Mouse (Mus musculus): ENCODE measurements around the gene Mlph.

Mlph gene

DNA sequence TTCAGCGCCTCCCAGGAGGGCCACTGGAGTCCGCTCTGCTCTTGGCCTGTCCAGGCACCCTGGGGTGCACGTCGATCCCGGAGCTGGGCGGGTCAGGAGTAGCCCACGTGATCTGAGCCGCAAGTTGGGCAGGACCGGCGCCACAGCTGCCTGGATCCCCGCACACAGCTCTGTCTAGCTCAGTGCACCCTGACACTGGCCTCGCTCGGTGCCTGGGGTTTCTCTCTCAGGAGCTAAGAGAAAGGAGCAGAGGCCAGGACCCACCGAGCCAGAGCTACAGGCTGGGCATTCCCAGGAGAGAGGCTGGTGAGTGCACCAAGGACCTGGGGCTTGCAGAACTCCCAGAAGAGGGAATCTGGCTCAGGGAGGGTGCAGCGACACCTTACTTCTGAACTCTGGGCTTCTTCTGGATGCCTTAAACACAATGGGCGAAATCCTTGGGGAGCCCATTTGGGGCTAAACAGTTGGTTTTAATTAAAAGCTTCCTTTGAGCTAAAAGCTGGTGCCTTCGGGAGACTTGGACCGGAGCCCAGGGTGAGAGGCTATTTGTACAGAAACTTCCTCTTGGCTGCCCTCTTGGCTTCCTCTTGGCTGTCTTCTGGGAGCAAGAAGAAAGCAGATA is at the start of gene Mlph:
Gene Mlph, plus strand, starts transcription at position 138 of the 622 bp plus-strand sequence.
- peak; percentile 77 to 87 for DNase-seq

DNA sequence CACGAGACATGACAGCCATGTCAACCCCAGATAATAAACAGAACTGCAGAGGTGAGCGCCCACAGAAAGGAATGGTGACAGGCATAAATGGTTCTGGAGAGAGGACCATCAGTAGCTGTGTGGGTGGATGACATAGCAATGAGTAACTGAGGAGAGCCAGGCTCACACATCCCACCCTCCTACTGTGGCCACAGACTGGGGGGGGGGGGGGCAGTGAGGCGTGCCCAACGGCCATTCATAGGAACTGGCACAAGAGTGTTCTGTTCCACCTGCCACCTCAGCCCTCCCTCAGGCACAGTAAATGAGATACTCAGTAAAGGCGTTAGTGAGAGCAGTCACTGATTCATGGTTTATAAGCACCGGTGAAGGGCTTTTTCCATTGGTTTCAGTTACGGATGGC is 48.2 kb upstream of the Mlph start:
- no peak for DNase-seq

GRCm38 (mm10) chr1:90870581-90870980 is 44.3 kb upstream of the Mlph start:
- DNase-seq, result no peak

DNA sequence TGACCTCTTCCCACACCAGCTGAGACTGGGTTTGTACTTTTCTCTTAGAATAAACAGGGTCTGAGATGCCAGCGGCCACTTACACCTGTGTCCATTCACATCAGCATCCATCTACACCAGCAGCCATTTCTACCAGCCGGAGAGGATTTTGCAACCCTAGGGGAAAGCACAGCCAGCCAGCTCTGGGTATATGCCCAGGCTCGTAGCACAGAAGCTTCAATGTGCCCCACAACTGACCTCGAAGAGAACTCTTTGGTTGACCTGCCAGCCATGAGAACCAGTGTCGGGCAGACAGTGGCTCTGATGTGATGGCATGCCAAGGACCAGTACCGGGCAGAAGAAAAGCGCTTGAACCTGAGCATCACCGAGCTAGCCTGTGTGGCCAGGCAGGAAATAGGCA is 39.5 kb upstream of the Mlph start:
- no peak for DNase-seq

- no peak for DNase-seq
These were observed 38.9 kb upstream of the Mlph start for GRCm38 (mm10) chr1:90875961-90876360.

GRCm38 (mm10) chr1:90876486-90877270 is 38.2 kb upstream of the Mlph start:
- no peak for DNase-seq

DNA sequence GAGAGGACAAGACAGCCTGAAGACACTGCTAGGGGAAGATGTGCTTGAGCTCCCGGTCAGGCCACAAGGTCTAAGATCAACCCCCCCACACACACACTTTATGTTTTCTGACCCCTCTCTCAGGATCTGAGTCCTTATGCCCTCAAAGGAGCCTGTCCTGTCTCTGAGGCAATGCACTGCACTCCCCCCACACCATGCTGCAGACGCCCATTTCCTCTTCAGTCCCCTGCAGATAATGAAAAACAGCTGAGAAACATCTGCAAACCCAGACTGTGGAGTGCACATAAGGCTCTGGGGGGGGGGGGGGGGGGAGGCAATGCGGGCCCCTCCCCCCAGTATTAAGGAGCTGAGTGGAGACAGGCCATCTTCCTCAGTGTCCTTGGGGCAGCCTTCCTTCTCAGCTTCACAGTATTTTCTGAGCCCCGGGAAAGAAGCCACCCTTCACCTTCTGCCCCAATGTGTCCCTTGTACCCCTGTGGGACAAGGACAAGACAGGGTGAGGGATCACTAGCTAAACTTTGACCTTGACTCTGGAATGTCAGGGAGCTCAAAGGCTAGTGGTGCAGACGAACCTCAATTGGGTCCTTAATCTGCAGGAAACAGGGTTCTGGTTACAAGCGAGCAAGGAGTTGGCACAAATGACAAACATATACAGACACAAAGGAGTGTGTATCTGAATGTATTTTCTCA is 29.0 kb upstream of the Mlph start:
- no peak for DNase-seq

DNA sequence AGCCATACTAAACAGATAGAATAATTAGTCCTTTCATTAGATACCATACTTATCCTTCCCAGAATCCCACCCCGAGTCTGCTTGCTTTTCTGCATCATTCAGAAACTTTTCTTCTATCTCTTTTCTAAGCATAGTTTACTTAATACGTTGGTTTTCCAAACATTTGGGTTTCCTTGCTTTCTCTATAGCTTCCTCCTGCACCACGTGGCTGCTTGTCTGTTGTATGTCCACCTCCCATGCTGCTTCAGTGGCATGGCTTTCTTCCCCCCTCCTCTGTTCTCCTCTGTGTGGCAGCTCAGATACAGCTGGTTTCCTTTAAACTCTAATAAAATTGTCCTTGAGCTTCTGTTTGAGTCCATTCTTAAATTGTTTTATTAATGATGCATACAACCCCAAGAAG is 20.4 kb upstream of the Mlph start:
- no peak for DNase-seq

- DNase-seq, result no peak
These were observed 19.9 kb upstream of the Mlph start for GRCm38 (mm10) chr1:90895004-90895403.

DNA sequence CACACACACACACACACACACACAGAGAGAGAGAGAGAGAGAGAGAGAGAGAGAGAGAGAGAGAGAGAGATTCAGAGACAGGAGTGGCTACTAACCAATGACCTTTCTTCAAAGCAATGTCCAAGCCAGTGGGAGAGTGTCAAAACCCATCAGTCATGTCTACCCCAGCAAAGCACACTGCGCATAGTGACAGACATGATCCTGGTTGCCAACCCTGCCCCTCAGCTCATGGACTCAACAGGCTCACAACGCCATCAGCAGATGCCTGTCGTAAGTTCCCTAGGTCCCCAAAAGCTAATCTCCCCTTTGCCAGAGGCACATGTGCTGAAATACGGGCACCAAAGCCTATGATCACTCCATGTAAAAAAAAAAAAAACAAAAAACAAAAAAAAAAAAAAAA is 18.6 kb upstream of the Mlph start:
- DNase-seq, result no peak

GRCm38 (mm10) chr1:90896741-90897361 is 18.0 kb upstream of the Mlph start:
- DNase-seq, result peak; percentile 46 to 53

DNA sequence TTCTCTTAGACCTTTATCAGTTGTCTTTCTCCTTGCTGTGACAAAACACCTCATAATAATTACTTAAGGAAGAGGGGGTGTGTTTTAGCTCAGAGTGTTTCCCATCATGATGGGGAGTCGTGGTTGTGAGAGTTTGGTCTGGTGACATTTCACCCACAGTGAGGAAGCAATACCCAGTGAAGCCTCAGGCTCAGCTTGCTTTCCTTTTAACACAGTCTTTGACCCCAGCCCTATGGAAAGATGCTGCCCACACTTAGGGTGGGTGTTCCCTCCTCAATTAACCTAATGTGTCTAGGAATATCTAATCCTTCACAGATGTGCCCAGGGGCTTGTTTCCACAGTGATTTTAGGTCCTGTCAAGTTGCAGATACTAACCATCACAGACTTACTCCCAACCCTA is 16.9 kb upstream of the Mlph start:
- DNase-seq, result no peak

DNA sequence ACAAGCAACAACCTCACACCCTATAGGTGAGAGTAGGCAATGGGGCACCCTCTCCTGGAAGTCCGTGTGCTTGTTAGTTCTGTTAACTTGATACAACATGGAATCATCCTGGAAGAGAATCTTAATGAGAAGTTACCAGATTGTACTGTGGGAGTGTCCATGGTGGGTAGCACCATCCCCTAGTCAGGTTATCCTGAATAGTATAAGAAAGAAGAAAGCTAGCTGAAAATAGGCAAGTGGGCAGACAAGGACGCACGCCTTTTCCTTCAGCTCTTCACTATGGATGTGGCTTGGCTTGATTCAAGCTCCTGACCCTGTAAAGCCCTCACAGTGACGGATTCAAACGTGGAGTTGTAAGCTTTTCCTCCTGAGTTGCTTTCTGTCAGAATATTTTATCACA is 15.1 kb upstream of the Mlph start:
- DNase-seq, result no peak

- DNase-seq, result peak in 1 of 2 experiments; percentile 31
These were observed 14.5 kb upstream of the Mlph start for GRCm38 (mm10) chr1:90900406-90900805.

DNA sequence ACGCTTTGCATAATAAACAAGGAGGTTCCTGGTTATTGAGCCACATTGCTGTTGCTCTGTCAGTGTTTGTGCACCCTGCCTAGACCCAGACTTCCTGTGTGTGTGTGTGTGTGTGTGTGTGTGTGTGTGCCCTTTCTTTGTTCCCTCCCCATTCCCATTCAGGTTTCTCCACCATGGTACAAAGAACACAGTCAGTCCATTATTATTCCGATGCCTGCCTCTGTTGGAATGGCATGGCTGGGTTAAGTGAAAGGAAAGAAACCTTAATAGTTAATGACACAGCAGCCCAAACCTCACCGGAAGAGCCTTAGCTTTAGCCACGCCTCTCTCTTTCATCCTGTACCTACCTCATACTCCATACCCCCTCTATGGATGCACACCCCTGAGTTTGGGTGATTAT is 13.6 kb upstream of the Mlph start:
- DNase-seq, result no peak

GRCm38 (mm10) chr1:90901681-90902208 is 13.1 kb upstream of the Mlph start:
- no peak for DNase-seq

- no peak for DNase-seq
These were observed 12.1 kb upstream of the Mlph start for GRCm38 (mm10) chr1:90902751-90903150.

GRCm38 (mm10) chr1:90903211-90903945 is 11.5 kb upstream of the Mlph start:
- no peak for DNase-seq

- no peak for DNase-seq
These were observed 10.9 kb upstream of the Mlph start for GRCm38 (mm10) chr1:90903971-90904458.

- no peak for DNase-seq
These were observed 10.0 kb upstream of the Mlph start for GRCm38 (mm10) chr1:90904729-90905404.

GRCm38 (mm10) chr1:90906357-90906756 is 8.5 kb upstream of the Mlph start:
- peak; percentile 65 to 75 for DNase-seq

GRCm38 (mm10) chr1:90909161-90909560 is 5.7 kb upstream of the Mlph start:
- DNase-seq, result peak; percentile 28 to 50

Data from kidney, postnatal 36 days (tissue).